Mouse (Mus musculus): Measurements from ENCODE around the gene Scaf11. TPM values are rescaled to one million over a fixed set of nuclear protein-coding genes. Genes with fewer than 3 reads are reported as not detected.
"Not testable (repeated sequence)": the region's sequence is repeated elsewhere in the genome, so short reads cannot be mapped to it uniquely, and the experiment has no call there.

The Scaf11 gene
- polyA plus RNA-seq, 1 experiment from 2014 or later = 106 TPM

DNA sequence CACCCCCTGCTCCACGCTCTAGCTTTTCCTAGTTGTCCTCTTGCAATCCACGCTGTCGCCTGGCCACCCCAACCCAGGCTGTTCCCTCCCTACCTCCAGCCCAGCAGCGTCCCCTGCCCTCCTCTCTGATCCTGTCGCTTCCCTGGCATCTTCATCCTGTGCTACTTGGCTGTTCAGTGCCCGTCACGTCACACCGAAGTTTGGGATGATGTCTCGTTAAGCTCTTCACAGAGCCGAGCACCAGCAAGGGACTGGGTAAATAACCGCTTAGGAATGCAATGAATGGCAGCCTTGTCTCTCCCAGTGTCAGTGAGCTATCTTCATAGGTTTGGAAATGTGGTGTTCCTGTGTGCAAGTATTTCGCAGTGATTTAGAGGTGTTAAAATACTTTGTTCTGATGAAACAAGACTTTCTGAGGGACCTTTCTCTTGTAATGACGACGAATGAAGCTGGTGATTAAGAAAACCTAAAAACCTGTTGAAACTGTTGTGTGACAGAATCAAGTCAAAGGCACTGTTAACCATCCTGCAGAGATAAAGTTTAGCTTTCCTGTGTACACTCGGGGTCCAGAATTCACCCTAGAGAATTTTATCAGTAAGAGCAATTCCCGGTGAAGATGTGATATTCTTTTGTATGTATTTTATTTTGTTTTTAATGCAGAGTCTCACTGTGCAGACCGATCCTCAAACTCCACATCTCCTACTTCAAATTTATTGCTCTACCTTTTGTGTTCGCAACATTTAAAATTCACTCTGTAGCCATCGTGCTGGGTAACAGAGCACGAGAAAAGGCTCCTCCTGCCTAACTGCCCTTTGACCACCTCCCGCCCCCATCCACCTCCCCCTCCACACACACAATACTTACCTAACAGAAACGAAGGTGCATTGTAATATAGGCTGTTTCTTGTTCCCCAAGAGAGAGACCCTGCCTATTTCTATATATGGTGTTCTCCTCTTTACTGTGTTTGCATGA, 1.2 kb upstream of the Scaf11 start:
- peak overlapping the region; percentile 77 for H3K4me3 ChIP-seq
- no peaks in the 10 kb centered on the region; the same call in 1 of the 2 replicates for H3K9me3 ChIP-seq
- 18% methylated on average over 22 of the region's 22 CpGs for WGBS
- no peak for DNase-seq (ENCODE audit: extremely low spot score, low spot score)
- peaks cover 34% of the 10 kb centered on the region for H3K4me1 ChIP-seq
- H3K27ac ChIP-seq = peak overlapping the region; percentile 99
- H3K27me3 ChIP-seq (ENCODE audit: poor library complexity, severe bottlenecking) = no peaks in the 10 kb centered on the region
- H3K36me3 ChIP-seq (replicated peaks) = peaks cover 14% of the 10 kb centered on the region

DNA sequence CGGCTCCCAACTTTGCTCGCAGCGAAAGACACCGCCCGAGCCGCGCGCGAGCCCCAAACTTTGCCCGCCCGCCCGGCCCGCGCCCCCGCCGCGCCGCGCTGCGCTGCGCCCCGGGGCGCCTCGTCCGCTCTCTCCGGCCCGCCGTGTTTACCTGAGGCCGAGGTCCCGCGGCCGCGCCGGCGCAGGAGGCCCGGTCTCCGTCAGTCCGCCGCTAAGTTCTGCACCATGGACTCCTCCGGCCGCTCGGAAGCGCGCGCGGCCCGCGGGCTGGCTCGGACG, 253 bp downstream of the Scaf11 start:
- Histone ChIP-seq H3K27ac (peak overlapping the region; percentile 99), H3K36me3 (replicated peaks) (peaks cover 19% of the 10 kb centered on the region), H3K4me1 (peaks cover 39% of the 10 kb centered on the region), H3K27me3 (ENCODE audit: poor library complexity, severe bottlenecking) (no peaks in the 10 kb centered on the region), H3K4me3 (peak overlapping the region; percentile 77), H3K9me3 (no peaks in the 10 kb centered on the region; the same call in 1 of the 2 replicates)
- DNase-seq (ENCODE audit: extremely low spot score, low spot score) = no peak
- WGBS = under 1% methylated on average over 36 of the region's 50 CpGs

DNA sequence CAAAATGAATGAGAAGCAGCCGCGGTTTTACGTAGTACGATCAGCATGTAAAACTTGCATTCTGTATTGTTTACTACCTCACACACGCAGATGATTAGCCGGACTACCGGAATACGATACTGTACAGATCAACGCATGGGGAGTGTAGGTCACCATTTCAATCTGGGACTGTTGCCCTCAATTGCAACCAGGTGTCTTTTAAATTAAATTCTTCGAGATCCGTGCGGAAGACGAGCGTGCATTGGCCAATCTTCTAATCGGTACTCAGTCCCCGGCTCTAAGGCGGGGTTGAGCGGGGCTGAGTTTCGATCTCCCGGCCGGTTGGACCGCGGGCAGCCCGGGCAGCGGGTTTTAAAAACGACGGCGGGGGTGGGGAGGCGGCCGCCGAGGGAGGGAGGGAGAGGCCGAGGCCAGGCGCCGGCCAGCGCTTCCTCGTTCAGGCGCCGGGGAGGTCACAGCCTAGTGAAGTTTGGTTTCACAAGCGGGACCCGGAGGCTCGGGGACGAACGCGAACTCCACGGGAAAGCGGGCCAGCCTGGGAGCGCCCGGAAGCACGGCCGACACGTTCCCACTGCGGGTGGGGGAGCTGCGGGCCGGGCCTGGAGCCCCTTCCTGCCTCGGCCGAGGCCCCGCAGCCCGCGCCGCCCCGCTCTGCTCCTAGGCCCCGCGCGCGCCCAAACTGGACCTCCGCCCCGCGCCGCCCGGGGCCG, 747 bp downstream of the Scaf11 start:
- H3K36me3 ChIP-seq (replicated peaks) = peaks cover 19% of the 10 kb centered on the region
- H3K4me1 ChIP-seq = peaks cover 39% of the 10 kb centered on the region
- H3K27ac ChIP-seq = peak overlapping the region; percentile 99
- H3K9me3 ChIP-seq = no peaks in the 10 kb centered on the region; the same call in 1 of the 2 replicates
- H3K27me3 ChIP-seq (ENCODE audit: poor library complexity, severe bottlenecking) = no peaks in the 10 kb centered on the region
- peak overlapping the region; percentile 77 for H3K4me3 ChIP-seq
- under 1% methylated on average over 69 of the region's 71 CpGs for WGBS
- DNase-seq (ENCODE audit: extremely low spot score, low spot score) = peak; percentile 63

DNA sequence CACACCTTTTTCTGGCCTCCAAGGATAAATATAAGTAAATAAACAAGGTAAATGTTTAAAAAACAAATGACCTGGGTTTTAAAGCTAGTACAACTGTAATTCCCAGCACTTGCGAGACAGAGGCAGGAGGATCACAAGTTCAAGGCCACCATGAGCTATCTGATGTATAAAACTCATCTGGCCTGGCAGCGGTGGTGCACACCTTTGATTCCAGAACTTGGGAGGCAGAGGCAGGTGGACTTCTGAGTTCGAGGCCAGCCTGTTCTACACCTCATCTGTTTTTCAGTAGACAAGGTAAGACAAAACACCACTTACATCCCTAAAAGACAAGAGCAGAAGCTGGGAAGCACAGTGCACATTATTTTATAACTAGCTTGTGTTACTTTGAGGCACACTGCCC, 2.4 kb downstream of the Scaf11 start:
- Histone ChIP-seq H3K9me3 (no peaks in the 10 kb centered on the region), H3K27ac (no peak overlapping the region), H3K36me3 (replicated peaks) (peaks cover 19% of the 10 kb centered on the region), H3K4me3 (peak overlapping the region; percentile 77; the same call in 1 of the 2 replicates), H3K27me3 (ENCODE audit: poor library complexity, severe bottlenecking) (no peaks in the 10 kb centered on the region), H3K4me1 (peaks cover 39% of the 10 kb centered on the region)
- DNase-seq (ENCODE audit: extremely low spot score, low spot score) = peak; percentile 6
- 98% methylated on average over 3 of the region's 3 CpGs for WGBS

DNA sequence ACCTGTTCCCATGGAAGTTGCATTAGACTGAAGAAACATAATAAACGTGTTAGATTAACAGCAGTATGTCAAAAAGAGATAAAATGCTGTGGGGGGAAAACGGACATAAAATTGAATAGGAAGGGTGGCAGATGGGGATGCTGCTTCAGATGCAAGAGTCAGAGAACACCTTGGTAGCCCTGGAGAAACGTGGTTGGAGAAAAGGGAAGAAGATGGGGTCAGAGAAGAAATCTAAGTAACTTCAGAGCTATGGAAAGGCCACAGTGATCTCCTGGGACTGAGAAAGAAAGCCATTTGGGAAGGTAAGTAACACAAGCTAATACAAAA, 3.3 kb downstream of the Scaf11 start:
- H3K4me1 ChIP-seq = peaks cover 33% of the 10 kb centered on the region
- H3K4me3 ChIP-seq = no peak overlapping the region
- 81% methylated on average over 3 of the region's 3 CpGs for WGBS
- peaks cover 19% of the 10 kb centered on the region for H3K36me3 ChIP-seq (replicated peaks)
- peak; percentile 8 for DNase-seq (ENCODE audit: extremely low spot score, low spot score)
- no peak overlapping the region for H3K27ac ChIP-seq
- H3K9me3 ChIP-seq = no peaks in the 10 kb centered on the region
- no peaks in the 10 kb centered on the region for H3K27me3 ChIP-seq (ENCODE audit: poor library complexity, severe bottlenecking)

DNA sequence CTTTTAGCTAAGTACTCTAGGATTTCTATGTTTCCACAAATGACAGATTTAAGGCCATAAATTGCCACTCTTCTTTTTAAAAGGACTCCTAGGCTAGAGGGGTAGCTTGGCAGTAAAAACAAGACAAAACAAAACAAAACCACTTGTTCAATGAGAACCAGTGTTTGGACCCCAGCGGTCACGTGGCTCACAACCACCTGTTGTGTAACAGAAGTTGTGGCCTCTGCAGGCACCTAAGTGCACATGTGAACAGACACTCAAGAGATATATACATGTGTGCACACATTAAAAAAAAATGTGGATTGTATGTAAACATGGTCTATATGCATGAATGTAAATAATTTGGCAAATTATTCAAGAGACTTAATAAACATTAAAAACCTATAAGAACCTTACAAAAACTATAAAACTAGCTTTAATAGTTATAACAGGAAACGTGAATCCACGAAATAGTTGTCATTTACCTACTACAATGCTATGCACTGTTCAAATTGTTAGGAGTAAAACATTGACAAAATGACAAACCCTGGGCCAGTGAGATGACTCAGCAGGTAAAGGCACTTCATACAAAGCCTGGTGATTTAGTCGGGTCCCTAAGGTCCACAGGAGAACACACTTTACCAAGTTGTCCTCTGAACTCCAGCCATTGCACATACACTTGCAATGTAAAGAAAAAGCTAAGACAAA, 3.8 kb downstream of the Scaf11 start:
- Histone ChIP-seq H3K4me1 (peaks cover 28% of the 10 kb centered on the region), H3K27me3 (ENCODE audit: poor library complexity, severe bottlenecking) (no peaks in the 10 kb centered on the region), H3K4me3 (no peak overlapping the region), H3K36me3 (replicated peaks) (peaks cover 24% of the 10 kb centered on the region), H3K9me3 (no peaks in the 10 kb centered on the region), H3K27ac (no peak overlapping the region)
- 94% methylated on average over 5 of the region's 5 CpGs for WGBS
- DNase-seq (ENCODE audit: extremely low spot score, low spot score) = peak; percentile 8

DNA sequence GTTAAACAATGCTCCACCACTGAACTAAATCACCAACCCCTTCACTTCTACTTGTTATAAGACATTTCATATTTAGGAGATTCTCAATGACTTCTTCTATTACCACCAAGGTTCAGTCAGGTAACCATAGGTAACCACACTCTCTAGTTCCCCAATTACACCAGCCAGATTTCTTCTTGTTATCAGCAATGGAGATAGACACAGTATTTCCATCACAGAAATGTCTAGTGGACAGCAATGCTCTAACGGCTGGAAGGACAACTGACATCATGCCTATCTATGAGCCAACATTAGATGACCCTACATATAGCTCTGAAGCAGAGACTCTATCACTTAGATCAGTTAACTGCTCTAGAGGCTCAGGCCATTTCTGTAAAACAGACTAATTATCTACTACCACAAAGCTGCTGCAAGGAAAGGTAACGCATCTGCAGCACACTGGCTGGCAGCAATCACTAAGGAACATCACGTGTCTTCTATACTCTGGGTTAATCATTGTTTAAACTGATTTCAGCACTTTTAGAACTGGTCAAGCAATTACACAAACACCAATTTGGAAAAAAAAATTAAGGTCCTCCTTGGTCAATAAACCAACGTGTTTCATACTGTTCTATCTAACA, 4.9 kb downstream of the Scaf11 start:
- peaks cover 35% of the 10 kb centered on the region for H3K36me3 ChIP-seq (replicated peaks)
- no peak overlapping the region for H3K4me3 ChIP-seq
- H3K9me3 ChIP-seq = no peaks in the 10 kb centered on the region
- H3K27me3 ChIP-seq (ENCODE audit: poor library complexity, severe bottlenecking) = no peaks in the 10 kb centered on the region
- 88% methylated on average over 4 of the region's 4 CpGs for WGBS
- peak; percentile 3 for DNase-seq (ENCODE audit: extremely low spot score, low spot score)
- H3K4me1 ChIP-seq = peaks cover 19% of the 10 kb centered on the region
- no peak overlapping the region for H3K27ac ChIP-seq

DNA sequence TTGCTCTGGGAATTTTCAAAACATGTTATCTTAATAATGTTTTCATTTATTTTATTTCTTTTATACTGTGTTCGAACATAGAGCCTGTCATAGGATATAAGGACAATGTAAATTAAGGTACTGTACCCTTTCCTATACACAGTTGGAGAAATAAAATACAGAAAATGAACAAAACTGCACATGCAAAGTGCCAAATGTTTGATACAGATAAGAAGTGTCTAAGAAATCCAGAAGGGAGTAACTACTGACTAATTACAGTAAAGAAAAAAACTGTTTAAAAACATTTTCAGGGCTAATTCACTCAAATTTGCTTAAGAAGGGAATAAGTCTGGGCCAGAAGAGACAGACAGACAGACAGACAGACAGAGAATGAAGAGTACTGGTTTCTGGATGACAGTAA, 7.3 kb downstream of the Scaf11 start:
- no peaks in the 10 kb centered on the region for H3K9me3 ChIP-seq
- DNase-seq (ENCODE audit: extremely low spot score, low spot score) = no peak
- no peak overlapping the region for H3K4me3 ChIP-seq
- 95% methylated on average over 1 of the region's 1 CpGs for WGBS
- H3K36me3 ChIP-seq (replicated peaks) = peaks cover 47% of the 10 kb centered on the region
- no peaks in the 10 kb centered on the region for H3K27me3 ChIP-seq (ENCODE audit: poor library complexity, severe bottlenecking)
- H3K4me1 ChIP-seq = peaks cover 8% of the 10 kb centered on the region
- no peak overlapping the region for H3K27ac ChIP-seq

DNA sequence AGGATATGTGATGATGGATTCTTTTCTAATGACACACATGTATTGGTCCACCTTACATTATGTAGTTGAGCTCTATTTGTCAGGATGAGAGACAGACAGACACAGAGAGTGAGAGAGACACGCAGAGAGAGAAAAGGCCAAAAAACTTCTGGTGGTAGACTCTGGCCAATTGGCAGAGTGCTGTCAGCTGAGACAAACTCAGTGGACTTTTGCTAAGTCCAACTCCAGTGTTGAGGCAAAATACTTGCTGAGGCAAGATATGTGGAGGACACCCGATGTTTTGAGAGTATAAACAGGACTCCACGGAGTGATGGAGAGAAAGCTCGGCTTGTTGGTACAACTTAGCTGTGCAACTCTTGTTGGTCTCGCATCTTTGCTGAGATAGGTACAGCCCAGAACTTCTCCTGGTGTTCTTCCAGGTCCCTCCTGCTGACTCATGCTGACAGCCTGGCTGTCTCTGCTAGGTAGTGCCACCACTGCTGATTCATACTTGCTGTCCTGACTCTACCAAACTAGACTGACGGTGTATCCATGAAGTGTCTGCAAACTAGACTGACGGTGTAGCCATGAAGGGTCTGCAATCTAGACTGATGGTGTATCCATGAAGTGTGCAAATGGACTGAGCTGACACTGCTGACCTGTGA, 11.9 kb downstream of the Scaf11 start:
- H3K27ac ChIP-seq = no peak overlapping the region
- no peak overlapping the region for H3K4me3 ChIP-seq
- H3K36me3 ChIP-seq (replicated peaks) = peaks cover 62% of the 10 kb centered on the region
- no peaks in the 10 kb centered on the region for H3K27me3 ChIP-seq (ENCODE audit: poor library complexity, severe bottlenecking)
- H3K4me1 ChIP-seq = peaks cover 6% of the 10 kb centered on the region; the same call in 1 of the 2 replicates
- no peak for DNase-seq (ENCODE audit: extremely low spot score, low spot score)
- WGBS = 96% methylated on average over 7 of the region's 7 CpGs
- no peaks in the 10 kb centered on the region for H3K9me3 ChIP-seq

DNA sequence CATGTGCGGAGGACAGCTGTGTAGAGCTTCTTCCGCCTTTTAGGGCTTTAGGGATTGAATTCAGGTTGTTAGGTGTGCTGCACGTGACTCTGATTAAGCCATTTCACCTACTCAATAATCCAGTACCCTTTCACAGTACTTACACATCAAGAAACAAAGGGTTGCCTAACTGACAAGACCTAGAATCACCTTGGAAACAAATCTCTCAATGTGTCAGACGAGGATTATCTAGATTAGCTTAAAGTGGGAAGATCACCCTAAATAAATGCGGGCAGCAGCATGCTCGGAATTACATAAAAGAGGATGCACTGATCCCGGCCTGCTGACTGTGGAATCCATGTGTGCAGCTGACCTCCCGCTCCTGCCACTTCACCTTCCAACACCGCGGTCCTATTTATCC, 13.9 kb downstream of the Scaf11 start:
- H3K9me3 ChIP-seq = no peaks in the 10 kb centered on the region
- 73% methylated on average over 10 of the region's 10 CpGs for WGBS
- H3K4me3 ChIP-seq = no peak overlapping the region
- no peak for DNase-seq (ENCODE audit: extremely low spot score, low spot score)
- H3K27me3 ChIP-seq (ENCODE audit: poor library complexity, severe bottlenecking) = no peaks in the 10 kb centered on the region
- no peak overlapping the region for H3K27ac ChIP-seq
- H3K36me3 ChIP-seq (replicated peaks) = peaks cover 76% of the 10 kb centered on the region
- peaks cover 6% of the 10 kb centered on the region; the same call in 1 of the 2 replicates for H3K4me1 ChIP-seq

DNA sequence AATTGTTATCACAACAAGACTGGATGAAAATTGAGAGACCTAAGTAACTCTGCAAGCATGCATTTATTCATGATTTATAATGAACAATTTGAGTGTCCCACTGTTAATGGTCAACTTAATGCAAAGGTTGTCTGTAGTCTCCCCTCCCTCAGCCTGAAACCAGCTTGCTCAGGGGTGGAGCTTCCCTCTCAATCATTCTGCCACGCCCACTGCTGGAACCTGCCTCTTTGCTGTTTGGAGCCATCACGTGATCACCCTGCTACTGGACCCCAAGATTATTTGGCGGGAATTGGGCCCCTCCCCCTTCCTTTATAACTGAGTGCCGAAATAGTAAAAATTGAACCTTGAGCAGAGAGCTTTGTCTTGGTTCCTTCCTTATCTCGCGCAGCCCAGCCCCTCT, 19.2 kb downstream of the Scaf11 start:
- H3K36me3 ChIP-seq (replicated peaks) = peaks cover 80% of the 10 kb centered on the region
- H3K4me3 ChIP-seq; H3K9me3 ChIP-seq; H3K4me1 ChIP-seq; DNase-seq (ENCODE audit: extremely low spot score, low spot score); H3K27me3 ChIP-seq (ENCODE audit: poor library complexity, severe bottlenecking); H3K27ac ChIP-seq: not testable (repeated sequence)
- WGBS = 86% methylated on average over 6 of the region's 6 CpGs

DNA sequence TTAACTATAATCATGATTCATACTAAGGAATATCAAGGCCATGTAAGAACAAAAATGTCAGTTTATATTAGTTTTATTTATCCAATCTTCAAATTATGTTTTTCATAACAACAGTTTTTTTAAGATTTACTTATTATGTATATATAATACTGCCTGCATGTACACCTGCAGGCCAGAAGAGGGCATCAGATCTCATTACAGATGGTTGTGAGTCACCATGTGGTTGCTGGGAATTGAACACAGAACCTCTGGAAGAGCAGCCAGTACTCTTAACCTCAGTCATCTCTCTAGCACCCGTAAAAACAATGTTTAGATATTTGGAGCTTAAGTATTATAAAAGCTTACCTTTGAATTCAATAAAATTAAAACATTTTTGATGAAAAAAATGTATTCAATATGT, 26.4 kb downstream of the Scaf11 start:
- Histone ChIP-seq H3K9me3 (no peaks in the 10 kb centered on the region; the same call in 1 of the 2 replicates), H3K36me3 (replicated peaks) (peaks cover 81% of the 10 kb centered on the region), H3K4me1 (no peaks in the 10 kb centered on the region), H3K4me3 (no peak overlapping the region), H3K27ac (no peak overlapping the region), H3K27me3 (ENCODE audit: poor library complexity, severe bottlenecking) (no peaks in the 10 kb centered on the region)
- DNase-seq (ENCODE audit: extremely low spot score, low spot score) = no peak
- 98% methylated on average over 1 of the region's 1 CpGs for WGBS
